Mouse (Mus musculus): ENCODE measurements around the gene Rhobtb1. TPM values are rescaled to one million over a fixed set of nuclear protein-coding genes. Genes with fewer than 3 reads are reported as not detected.

Gene Rhobtb1
- 10 to 100 TPM in 1 of 2 experiments, 1 to 10 TPM in 1; 8.8 to 11.4 TPM for total RNA-seq (2021)
- long read RNA-seq, experiment 1, full-length matches to known transcripts, result 4 of 6 reads
- long read RNA-seq, experiment 1, partial matches to known transcripts, result 0 of 6 reads
- long read RNA-seq, experiment 1, other reads (novel, unspliced or antisense), result 2 of 6 reads
- long read RNA-seq, experiment 2, full-length matches to known transcripts, result 3 of 7 reads
- long read RNA-seq, experiment 2, partial matches to known transcripts, result 1 of 7 reads
- long read RNA-seq, experiment 2, other reads (novel, unspliced or antisense), result 3 of 7 reads

DNA sequence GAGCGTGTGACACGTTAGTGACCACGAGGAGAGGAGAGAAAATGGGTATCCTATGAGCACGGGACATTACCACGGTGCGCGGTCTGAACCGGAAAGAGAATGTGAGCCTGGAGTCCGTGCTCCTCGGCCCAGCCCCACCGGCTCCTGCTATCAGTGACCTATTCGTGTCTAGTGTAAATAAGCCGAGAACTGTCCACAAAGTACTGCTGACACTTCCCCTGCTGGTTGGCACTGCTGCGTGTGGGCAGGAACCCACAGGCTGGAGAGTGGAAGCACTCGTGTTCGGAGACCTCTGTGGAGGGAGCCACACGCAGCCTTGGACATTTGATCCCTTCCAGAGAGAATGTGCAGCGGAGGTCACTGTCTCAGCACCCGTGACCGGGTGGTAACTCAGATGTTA, at the start of gene Rhobtb1:
Rhobtb1 (plus strand) TSS at position 390 of the 400 bp plus-strand sequence.
- intact Hi-C loops (cut with DNase I; ENCODE audit: low total_unique reads), result no loop called here

DNA sequence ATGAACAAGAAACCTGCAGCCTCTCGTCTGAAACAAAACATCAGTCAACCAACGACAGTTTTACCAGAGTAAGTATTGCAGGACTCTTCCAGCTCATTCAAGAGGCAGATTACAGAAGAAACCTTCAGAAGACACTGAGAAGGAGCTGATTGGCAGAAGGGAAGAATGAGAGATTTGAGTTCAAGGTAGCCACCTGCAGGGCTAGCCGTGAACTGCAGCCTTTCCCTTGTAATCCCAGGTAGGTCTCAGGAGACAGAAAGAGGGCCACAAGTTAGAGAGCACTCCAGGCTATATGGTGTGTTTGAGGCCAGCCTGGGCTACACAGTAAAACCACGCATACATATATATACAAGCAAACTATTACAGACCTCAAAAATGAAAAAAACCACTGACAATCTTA, 49.2 kb upstream of the Rhobtb1 start:
- no peak for DNase-seq
- intact Hi-C loops (cut with DNase I; ENCODE audit: low total_unique reads), result no loop called here

More for the DNA sequence above, at the start of gene Rhobtb1:
- no peak for DNase-seq

DNA sequence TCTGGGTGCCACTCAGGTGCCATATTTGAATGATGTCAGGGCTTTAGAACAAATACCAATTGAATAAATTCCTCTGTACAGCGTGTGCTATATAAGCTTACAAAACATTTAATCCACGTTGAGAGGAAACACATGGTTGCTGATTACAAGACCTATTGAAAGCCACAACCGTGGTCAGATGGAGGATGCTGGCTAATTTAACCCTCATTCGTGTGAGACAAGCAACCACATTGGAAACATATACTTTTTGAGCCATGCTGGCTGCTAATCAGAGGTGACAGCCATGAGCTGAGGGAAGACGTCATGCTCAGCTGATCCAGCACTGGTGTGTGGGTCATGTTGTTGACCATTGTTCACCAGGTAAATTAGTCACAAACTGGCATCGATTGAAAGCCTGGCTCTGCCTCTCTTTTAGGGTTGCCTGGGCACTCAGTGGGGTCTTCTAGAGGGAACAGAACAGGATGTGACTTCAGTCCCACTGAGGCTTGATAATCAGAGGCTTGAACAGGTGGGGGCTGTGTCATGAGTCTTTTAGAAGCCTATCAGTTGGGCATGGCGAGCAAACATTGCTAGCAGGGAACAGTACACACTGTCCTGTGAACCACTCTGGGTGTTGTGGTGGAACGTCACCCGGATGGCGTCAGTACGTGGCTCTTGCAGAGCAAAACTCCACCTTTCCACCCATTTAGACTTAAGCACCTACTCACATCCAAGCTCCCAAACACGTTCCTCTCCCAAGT, 46.9 kb upstream of the Rhobtb1 start:
- DNase-seq, result no peak
- intact Hi-C loops (cut with DNase I; ENCODE audit: low total_unique reads), result no loop called here

DNA sequence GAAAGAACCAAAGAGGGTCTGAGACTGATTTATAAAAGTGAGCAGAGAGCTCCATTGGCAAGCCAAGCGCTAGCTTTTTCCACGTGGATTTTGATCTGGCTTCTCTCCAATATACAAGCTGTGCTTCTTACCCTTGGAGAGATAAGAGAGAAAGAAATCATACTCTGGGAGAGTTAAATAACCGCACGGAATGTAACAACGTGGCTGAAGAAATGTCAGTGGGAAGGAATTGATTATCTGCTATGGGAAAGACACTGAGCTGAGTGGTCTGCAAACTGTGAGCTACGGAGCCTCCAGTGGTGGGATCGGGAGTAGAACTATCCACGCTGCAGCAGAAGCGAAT, 46.4 kb upstream of the Rhobtb1 start:
- DNase-seq, result no peak
- intact Hi-C loops (cut with DNase I; ENCODE audit: low total_unique reads), result no loop called here

DNA sequence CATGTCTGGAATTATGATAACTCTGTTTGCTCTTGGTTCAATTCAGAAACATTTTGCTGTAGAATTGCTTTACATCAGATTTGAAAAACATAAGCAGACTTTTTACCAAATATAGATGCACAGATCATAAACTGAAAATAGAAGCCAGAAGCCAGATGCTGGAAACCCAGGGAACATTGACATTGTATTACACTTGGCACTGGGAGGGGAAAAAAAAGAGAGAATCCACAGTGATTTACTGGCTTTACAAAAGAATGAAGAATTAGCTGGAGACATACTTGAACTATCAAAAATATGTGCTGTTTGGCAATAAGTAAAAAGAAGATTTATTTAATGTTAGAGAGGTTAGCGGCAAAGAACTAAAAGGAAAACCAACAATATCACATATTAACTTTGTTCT, 44.4 kb upstream of the Rhobtb1 start:
- intact Hi-C loops (cut with DNase I; ENCODE audit: low total_unique reads), result no loop called here
- no peak for DNase-seq

DNA sequence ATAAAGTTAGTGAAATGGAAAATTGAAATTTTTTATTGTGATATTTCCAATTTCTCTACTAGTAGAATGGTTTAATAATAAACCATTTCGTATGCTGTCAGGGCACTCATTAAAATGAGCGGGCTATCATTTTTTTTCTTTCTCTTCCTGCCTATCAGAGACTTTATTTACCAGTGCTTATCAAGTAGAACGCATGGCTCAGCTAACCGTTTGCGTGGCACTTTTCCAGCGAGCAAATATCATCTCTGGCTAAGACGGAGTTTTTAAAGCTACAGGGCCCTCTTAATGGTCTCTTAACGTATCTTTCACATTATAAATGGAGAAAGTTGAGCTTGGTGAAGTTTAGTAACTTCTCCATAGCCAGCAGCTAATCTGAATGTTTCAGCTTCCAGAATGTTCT, 44.0 kb upstream of the Rhobtb1 start:
- DNase-seq, result no peak
- intact Hi-C loops (cut with DNase I; ENCODE audit: low total_unique reads), result no loop called here

DNA sequence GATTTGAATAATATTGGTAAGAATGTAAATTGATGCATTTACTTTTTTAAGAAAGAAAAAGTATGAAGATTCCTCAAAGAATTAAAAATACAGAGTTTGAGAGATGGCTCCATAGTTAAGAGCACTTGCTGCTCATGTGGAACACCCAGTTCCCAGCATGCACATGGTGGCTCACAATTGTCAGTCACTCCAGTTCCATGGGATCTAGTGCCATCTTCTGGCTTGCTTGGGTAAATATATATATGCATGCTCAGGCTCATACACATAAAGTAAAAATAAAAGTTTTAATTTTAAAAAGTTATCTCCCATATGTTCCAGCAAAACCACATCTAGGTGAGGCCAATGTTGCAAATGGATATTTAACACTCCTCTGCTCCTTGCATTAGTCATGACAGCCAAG, 36.9 kb upstream of the Rhobtb1 start:
- no peak for DNase-seq
- intact Hi-C loops (cut with DNase I; ENCODE audit: low total_unique reads), result no loop called here

DNA sequence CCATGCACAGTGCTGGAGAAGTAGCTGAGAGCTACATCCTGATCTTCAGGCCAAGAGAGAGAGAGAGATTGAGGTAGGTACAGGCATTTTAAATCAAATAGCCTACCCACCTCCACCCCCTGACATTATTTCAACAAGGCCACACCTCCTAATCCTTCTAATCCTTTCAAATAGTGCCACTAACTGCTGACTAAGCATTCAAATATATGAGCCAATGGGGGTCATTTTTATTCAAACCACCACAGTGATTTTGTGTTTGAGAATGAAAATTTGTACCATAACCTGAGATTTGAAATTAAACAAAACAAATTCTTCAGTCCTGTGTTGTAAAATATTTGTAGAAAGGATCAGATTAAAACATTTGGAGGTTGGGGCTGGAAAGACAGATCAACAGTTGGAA, 33.2 kb upstream of the Rhobtb1 start:
- intact Hi-C loops (cut with DNase I; ENCODE audit: low total_unique reads), result no loop called here

DNA sequence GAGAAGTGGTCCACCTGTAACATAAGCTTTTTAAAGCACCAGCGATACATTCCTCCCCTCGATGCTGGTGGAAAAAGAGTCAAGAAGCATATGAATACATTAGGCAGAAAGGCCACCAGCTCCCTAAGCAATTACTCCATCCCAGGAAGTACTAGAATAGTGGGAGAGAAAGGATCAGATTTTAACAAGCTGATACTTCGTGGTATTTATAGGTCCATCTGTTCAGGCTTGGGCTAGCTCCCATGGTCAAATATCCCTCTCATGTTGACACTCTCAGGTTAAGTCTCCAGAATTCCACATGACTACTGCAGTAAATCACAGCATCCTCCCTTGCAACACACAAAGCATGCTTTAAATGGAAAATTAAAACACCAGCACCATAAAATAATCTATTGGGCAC, 32.3 kb upstream of the Rhobtb1 start:
- DNase-seq, result no peak
- intact Hi-C loops (cut with DNase I; ENCODE audit: low total_unique reads), result no loop called here

More for the DNA sequence above, 33.2 kb upstream of the Rhobtb1 start:
- DNase-seq, result no peak

DNA sequence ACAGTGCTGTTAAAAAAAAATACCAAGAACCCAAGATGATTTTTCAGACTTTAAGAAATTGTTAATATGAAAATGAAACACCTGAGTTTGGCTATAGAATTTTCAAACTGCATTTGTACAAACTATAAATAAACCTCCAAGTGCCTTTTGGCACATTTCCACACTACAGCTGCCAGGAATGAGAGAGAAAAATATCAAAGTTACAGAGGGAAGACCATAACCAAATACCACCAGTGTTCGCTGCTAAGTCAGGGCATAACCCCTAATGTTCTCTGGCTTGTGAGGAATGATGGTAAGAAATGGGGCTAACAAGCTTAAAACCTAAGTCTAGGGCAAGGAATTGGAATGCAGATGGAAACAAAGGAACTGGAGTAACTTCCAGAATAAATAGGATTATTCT, 31.8 kb upstream of the Rhobtb1 start:
- intact Hi-C loops (cut with DNase I; ENCODE audit: low total_unique reads), result no loop called here
- DNase-seq, result no peak

DNA sequence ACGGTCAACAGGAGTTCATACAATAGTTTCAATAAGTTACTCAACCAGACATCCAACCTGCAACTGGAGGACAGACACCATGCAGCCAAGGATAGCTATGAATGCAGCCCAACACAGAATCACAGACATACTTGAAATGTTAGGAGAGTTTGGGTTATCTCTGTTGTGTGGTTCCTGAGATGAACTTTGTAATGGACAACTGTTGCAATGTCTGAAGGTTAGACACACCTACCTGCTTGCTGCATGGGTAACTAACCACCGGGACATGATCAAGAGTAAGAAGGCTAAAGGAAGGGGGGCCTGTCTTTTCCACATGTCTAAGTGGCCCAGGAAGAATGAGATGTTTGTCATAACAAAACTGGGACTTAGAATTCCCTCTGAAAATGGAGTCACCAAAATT, 24.7 kb upstream of the Rhobtb1 start:
- intact Hi-C loops (cut with DNase I; ENCODE audit: low total_unique reads), result no loop called here
- no peak for DNase-seq

DNA sequence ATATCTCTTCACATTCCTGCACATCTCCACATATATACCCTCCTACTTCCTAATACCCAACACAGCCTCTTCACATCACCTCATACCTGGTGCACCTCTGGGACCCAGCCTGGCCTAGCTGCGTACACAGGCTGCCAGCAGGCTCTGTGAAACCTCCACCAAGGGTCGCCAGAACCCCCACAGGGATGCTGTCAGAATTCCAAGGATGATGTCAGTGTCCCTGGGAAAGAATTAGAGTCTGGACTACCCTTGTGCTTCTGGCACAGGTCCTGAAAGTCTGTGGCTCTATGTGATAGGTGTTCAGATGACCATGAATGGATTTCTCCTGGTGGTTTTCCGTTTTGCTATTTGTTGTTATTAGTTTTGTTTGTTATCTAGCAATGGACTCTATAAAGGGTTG, 22.7 kb upstream of the Rhobtb1 start:
- intact Hi-C loops (cut with DNase I; ENCODE audit: low total_unique reads), result no loop called here
- no peak for DNase-seq

DNA sequence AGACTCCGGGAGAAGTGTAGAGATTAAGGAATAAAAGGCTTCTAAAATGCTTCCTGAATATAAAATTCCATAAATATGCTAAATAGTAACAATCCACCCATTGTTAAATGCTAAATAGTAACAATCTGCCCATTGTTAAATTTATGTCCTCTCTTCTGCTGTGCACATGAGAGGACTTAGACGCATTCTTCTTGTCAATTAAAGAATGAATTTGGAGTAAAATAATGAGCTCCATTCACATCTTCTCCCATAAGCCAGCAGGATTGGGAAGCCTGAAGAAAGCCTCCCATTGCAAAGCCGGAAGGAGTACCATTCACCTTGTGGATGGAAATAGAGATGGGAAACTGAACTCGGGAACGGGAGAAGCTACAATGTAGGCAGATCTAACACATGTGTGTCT, 20.6 kb upstream of the Rhobtb1 start:
- intact Hi-C loops (cut with DNase I; ENCODE audit: low total_unique reads), result no loop called here
- DNase-seq, result no peak

DNA sequence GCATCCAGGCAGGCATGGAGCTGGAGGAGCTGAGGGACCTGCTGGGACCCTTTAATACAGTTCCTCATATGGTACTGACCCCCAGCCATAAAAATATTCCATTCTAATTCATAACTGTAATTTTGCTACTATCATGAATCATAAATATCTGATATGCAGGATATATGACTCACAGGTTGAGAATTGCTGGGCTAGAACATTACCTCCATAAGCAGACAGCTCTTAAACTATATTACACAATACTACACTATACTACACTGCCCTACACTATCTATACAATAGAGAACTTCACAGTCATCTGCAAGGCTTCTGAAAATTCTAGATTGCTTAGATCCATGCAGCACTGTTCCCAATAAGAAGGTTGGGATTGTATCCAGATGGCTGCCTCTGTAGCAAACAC, 16.9 kb upstream of the Rhobtb1 start:
- intact Hi-C loops (cut with DNase I; ENCODE audit: low total_unique reads), result no loop called here
- DNase-seq, result no peak

DNA sequence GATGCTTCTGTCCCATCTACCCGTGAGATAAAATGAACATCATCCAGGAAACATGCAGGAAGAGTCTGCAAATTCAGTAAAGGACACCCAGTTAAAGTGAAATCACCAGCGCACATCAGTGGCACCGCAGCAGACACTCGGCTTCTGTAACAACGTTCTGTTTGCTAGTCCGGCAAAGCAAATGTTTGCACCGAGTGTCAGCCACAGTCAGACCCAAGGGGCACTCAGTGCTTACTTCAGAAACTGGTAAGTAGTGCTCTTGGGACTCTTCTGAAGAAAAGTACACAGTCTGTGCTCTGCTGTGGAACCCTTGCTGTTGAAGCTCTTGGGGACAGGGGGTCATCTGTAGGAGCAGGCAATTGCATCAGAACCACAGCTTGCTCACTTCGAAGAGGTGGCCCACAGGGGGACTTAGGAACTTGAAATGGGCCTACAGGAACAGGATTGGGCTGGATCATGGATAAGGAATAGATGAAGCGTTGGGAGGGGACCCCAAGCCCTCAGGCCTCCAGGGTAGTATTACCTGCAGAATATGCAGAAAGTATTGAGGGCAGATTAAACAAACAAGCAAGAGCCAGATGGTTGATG, 14.9 kb upstream of the Rhobtb1 start:
- intact Hi-C loops (cut with DNase I; ENCODE audit: low total_unique reads), result no loop called here
- DNase-seq, result no peak

DNA sequence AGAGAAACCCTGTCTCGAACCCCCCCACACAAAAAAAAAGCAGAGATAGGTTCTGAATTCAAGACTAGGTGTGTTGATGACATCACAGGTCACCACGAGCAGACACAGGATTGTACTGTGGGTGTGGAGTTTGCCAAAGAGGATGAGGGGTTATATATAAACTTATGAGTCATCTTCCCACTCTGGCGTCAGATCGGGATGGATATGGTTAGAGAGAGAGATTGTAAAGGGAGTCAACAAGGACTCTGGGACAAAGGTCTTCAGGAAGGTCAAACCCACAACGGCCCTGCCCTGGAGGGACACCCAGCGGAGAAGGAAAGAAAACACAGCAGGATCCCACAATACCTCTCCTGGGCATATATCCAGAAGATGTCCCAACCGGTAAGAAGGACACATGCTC, 2.0 kb upstream of the Rhobtb1 start:
- intact Hi-C loops (cut with DNase I; ENCODE audit: low total_unique reads), result no loop called here

DNA sequence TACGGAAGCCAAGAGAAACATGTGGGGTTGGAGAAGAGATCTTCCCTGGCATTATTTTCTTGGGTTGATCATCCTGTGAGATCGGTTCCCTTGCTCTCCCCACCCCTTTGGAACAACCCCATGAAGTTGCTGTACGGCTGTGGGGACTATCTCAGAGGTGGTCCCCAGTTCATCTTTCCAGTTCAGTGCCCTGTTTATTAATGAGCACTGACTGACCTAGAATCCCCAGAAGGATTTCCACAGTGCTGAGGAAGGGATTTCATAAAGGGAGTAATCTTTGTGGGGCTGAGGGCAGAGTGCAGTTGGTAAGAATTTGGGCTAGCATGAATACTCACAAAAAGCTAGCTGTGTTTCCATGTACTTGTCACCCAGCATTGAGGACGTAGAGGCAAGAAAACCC, 1.7 kb downstream of the Rhobtb1 start:
- DNase-seq, result no peak
- intact Hi-C loops (cut with DNase I; ENCODE audit: low total_unique reads), result no loop called here

More for the DNA sequence above, 2.0 kb upstream of the Rhobtb1 start:
- DNase-seq, result no peak

DNA sequence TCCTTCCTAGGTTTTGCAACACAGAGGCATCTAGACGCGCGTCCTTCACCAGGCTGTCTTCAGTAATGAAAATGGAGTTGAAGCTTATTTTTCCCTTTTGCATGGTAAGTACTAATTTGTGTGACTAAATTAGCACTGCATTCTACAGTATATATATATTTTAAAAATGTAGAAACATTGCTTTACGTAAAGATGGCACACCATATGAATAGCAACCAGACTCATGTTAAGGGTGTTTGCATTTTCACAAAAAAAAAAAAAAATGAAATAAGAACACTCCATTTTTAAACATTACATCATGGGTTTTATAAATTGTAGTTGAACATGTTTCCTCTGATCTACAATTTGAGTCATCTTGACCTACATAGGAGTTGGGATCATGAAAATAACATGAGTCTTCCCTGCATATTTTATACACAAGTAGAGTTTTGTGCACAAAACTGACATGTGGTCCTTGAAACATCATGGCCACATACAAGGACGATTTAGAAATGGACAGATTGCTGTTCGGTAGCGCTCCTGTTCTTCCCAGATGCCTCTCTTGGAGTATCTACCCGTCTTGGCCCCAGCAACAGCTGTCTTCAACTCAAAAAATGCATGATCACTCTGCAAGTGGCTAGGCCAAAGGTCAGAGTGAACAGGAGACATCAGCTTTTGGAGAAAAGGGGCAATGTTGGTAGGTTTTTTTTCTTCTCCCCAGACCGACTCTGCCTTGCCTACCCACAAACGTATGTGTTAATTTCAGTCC, 4.4 kb downstream of the Rhobtb1 start:
- intact Hi-C loops (cut with DNase I; ENCODE audit: low total_unique reads), result no loop called here
- no peak for DNase-seq

DNA sequence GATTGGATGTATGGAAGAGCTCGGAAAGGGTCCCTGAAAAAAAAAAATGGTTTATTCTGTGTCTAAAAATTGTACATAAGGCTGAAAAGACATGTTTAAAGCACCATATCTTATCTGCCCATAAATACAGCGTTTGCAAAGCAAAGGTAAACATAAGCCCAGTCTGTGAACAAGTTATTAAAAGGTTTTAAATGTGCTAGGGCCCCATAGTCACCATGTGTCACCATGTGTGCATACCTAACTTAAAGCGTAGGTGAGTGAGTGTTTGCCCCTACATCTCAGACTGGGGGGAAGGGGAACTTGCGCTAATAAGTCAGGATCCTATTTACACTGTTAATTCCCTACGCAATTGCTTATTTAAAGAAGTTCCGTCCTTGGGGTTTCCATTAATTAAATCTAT, 5.2 kb downstream of the Rhobtb1 start:
- no peak for DNase-seq
- intact Hi-C loops (cut with DNase I; ENCODE audit: low total_unique reads), result no loop called here

DNA sequence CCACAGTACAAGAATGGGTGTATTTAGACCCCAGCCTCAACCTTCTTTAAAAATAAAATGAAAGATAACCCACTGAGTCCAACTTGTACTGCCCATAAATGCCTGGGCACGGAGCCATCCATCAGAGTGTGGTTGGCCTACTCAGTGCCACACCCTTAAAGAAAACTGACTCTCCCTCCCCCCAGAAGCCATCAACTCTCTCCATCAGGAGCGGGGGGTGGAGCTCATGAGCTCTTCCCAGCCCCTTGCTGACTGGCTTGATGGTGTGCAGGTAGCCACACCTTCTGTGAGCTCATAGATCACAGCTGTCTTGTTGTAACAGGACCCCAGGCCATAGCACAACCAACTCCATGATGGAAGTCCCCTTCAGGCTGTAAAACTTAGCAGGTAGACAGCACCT, 6.2 kb downstream of the Rhobtb1 start:
- DNase-seq, result no peak
- intact Hi-C loops (cut with DNase I; ENCODE audit: low total_unique reads), result no loop called here
